Mouse (Mus musculus): ENCODE measurements around the gene Rabep2.

GRCm38 (mm10) chr7:126397221-126397620 is 31.3 kb upstream of the Rabep2 start:
- no peak for TF ChIP-seq POLR2A (IDR thresholded peaks at IDR 0.05; ENCODE audit: low read depth, low read length)
- no peak for TF ChIP-seq CHD2 (IDR thresholded peaks at IDR 0.05; ENCODE audit: low read length)
- no peak for TF ChIP-seq CTCF (conservative IDR thresholded peaks at IDR 0.05 in 1 of 2, IDR thresholded peaks at IDR 0.05 in 1 of 2; ENCODE audit: low read depth in 2 of 2, low read length in 2 of 2)
- TF ChIP-seq MAX (IDR thresholded peaks at IDR 0.05; ENCODE audit: low read length), result no peak
- no peak for TF ChIP-seq EP300 (IDR thresholded peaks at IDR 0.05; ENCODE audit: low read length)
- no peak for TF ChIP-seq TBP (conservative IDR thresholded peaks at IDR 0.05; ENCODE audit: low read depth, low read length)
- no peak for TF ChIP-seq MYC (IDR thresholded peaks at IDR 0.05; ENCODE audit: low read depth, low read length)
- TF ChIP-seq RAD21 (IDR thresholded peaks at IDR 0.05; ENCODE audit: low read depth, low read length), result no peak

Measured in CH12.LX (cell line).